Mouse (Mus musculus) intestine, postnatal 0 days (tissue): ENCODE data around the gene Slc38a3. TPM values are rescaled to one million over a fixed set of nuclear protein-coding genes. Genes with fewer than 3 reads are reported as not detected.
A peak's percentile ranks its signal among the peaks of the same experiment; 100 is the strongest.

Experiments used
- ATAC-seq: fragments of 200-750 bp; cut with Nextera tagmentation; 2 replicates; pipeline ENCODE4 v1.8.0; 2017; ENCODE audit warnings: mild to moderate bottlenecking, moderate TSS enrichment, moderate library complexity
- H3K27ac ChIP-seq: fragments of 300-500 bp; sonication (generic); 2 replicates; pipeline ENCODE4 v1.5.1; 2014; ENCODE audit warnings: mild to moderate bottlenecking, low read depth, low read length, moderate library complexity
- H3K27me3 ChIP-seq: fragments of 300-500 bp; sonication (generic); replicated peaks from 2 replicates; pipeline ENCODE4 v1.6.1; 2014; ENCODE audit warnings: low read length, mixed read lengths; ENCODE audit not compliant: control insufficient read depth, insufficient read depth
- H3K36me3 ChIP-seq: fragments of 300-500 bp; sonication (generic); 2 replicates; pipeline ENCODE4 v1.6.1; 2014; ENCODE audit warnings: mild to moderate bottlenecking, moderate library complexity; ENCODE audit not compliant: control insufficient read depth, insufficient read depth
- H3K4me1 ChIP-seq: fragments of 300-500 bp; sonication (generic); replicated peaks from 2 replicates; pipeline ENCODE4 v1.6.1; 2014; ENCODE audit warnings: antibody characterized with exemption, low read length, mixed read lengths; ENCODE audit not compliant: control insufficient read depth, insufficient read depth
- H3K4me2 ChIP-seq: fragments of 300-500 bp; sonication (generic); replicated peaks from 2 replicates; pipeline ENCODE4 v1.6.1; 2014; ENCODE audit warnings: low read depth, mild to moderate bottlenecking, moderate library complexity
- H3K4me3 ChIP-seq: fragments of 300-500 bp; sonication (generic); 2 replicates; pipeline ENCODE4 v1.5.1; 2014; ENCODE audit warnings: low read depth, low read length
- H3K9ac ChIP-seq: fragments of 300-500 bp; sonication (generic); 2 replicates; pipeline ENCODE4 v1.6.1; 2014; ENCODE audit warnings: mild to moderate bottlenecking, low read depth, low read length
- H3K9me3 ChIP-seq: fragments of 300-500 bp; sonication (generic); 2 replicates; pipeline ENCODE4 v1.6.1; 2016; ENCODE audit warnings: mixed run types; ENCODE audit not compliant: control insufficient read depth
- CTCF ChIP-seq: sonication (generic); IDR thresholded peaks from 2 replicates; pipeline ENCODE4 v1.5.1; 2016; ENCODE audit warnings: low read depth, mild to moderate bottlenecking, control low read depth, antibody characterized with exemption, moderate library complexity
- WGBS: fragments of 180-500 bp; shearing (Covaris S2); extraction: QIAGEN DNeasy Blood & Tissue Kit; methylation state at CpG from one replicate; pipeline ENCODE4 v1.1.7; 2014; 5-methylcytosine and 5-hydroxymethylcytosine counted together
- polyA plus RNA-seq: library from polyadenylated mRNA; unstranded; fragments of >200 nt; fragmentation: Nextera tagmentation; extraction: Ambion mirVana; gene quantifications from 2 replicates; pipeline ENCODE4 v1.2.1, GENCODE M21; 2015

The Slc38a3 gene
- polyA plus RNA-seq, 1 experiment from 2014 or later, result 15.5 TPM

- Histone ChIP-seq H3K36me3 (no peaks in the 10 kb centered on the region), H3K9me3 (no peaks in the 10 kb centered on the region), H3K4me2 (no peak overlapping the region), H3K4me3 (no peak overlapping the region), H3K27me3 (peaks cover 16% of the 10 kb centered on the region), H3K9ac (no peak overlapping the region), H3K27ac (no peak overlapping the region), H3K4me1 (peaks cover 14% of the 10 kb centered on the region)
- ATAC-seq, result no peak
- 85% methylated on average over 8 of the region's 8 CpGs for WGBS
- no peak for TF ChIP-seq CTCF
Measured at GRCm38 (mm10) chr9:107662342-107662741, 7.0 kb downstream of the Slc38a3 start.

- H3K4me2 ChIP-seq, result no peak overlapping the region
- H3K9me3 ChIP-seq, result no peaks in the 10 kb centered on the region
- no peak overlapping the region for H3K27ac ChIP-seq
- peaks cover 10% of the 10 kb centered on the region for H3K27me3 ChIP-seq
- no peak overlapping the region for H3K9ac ChIP-seq
- no peak for TF ChIP-seq CTCF
- H3K36me3 ChIP-seq, result no peaks in the 10 kb centered on the region
- 0 out of 2 replicates have a peak, but pooled peaks cover 6% of the 10 kb centered on the region for H3K4me1 ChIP-seq
- WGBS, result 76% methylated on average over 3 of the region's 3 CpGs
- no peak for ATAC-seq
- no peak overlapping the region for H3K4me3 ChIP-seq
Measured at GRCm38 (mm10) chr9:107660777-107661176, 8.6 kb downstream of the Slc38a3 start.

- WGBS, result 88% methylated on average over 3 of the region's 3 CpGs
- ATAC-seq, result no peak
- Histone ChIP-seq H3K9me3 (no peaks in the 10 kb centered on the region), H3K4me2 (no peak overlapping the region), H3K27ac (no peak overlapping the region), H3K4me1 (0 out of 2 replicates have a peak, but pooled peaks cover 6% of the 10 kb centered on the region), H3K27me3 (peaks cover 1% of the 10 kb centered on the region; the same call in 1 of the 2 replicates), H3K9ac (no peak overlapping the region), H3K4me3 (no peak overlapping the region), H3K36me3 (no peaks in the 10 kb centered on the region)
- TF ChIP-seq CTCF, result no peak
Measured at GRCm38 (mm10) chr9:107659961-107660360, 9.4 kb downstream of the Slc38a3 start.

- TF ChIP-seq CTCF, result no peak
- H3K27ac ChIP-seq, result no peak overlapping the region
Measured at GRCm38 (mm10) chr9:107659551-107659950, 9.8 kb downstream of the Slc38a3 start.

GRCm38 (mm10) chr9:107658096-107658495 is 11.2 kb downstream of the Slc38a3 start:
- no peak for TF ChIP-seq CTCF
- Histone ChIP-seq H3K9ac (no peak overlapping the region), H3K4me1 (0 out of 2 replicates have a peak, but pooled peaks cover 6% of the 10 kb centered on the region), H3K27me3 (no peaks in the 10 kb centered on the region), H3K4me2 (no peak overlapping the region), H3K27ac (no peak overlapping the region), H3K36me3 (no peaks in the 10 kb centered on the region), H3K9me3 (no peaks in the 10 kb centered on the region), H3K4me3 (no peak overlapping the region)
- no peak for ATAC-seq
- 82% methylated on average over 6 of the region's 6 CpGs for WGBS

More at GRCm38 (mm10) chr9:107659551-107659950, 9.8 kb downstream of the Slc38a3 start:
- Histone ChIP-seq H3K4me2 (no peak overlapping the region), H3K4me3 (no peak overlapping the region), H3K27me3 (no peaks in the 10 kb centered on the region), H3K36me3 (no peaks in the 10 kb centered on the region), H3K4me1 (0 out of 2 replicates have a peak, but pooled peaks cover 6% of the 10 kb centered on the region), H3K9ac (no peak overlapping the region), H3K9me3 (no peaks in the 10 kb centered on the region)
- 66% methylated on average over 10 of the region's 10 CpGs for WGBS
- no peak for ATAC-seq

GRCm38 (mm10) chr9:107657144-107657543 is 12.2 kb downstream of the Slc38a3 start:
- TF ChIP-seq CTCF, result no peak
- Histone ChIP-seq H3K9me3 (no peaks in the 10 kb centered on the region), H3K4me3 (no peak overlapping the region), H3K36me3 (no peaks in the 10 kb centered on the region), H3K4me2 (no peak overlapping the region), H3K27ac (no peak overlapping the region), H3K4me1 (0 out of 2 replicates have a peak, but pooled peaks cover 6% of the 10 kb centered on the region), H3K9ac (no peak overlapping the region), H3K27me3 (no peaks in the 10 kb centered on the region)
- 88% methylated on average over 5 of the region's 5 CpGs for WGBS
- no peak for ATAC-seq

GRCm38 (mm10) chr9:107654585-107654984 is 14.7 kb downstream of the Slc38a3 start:
- H3K4me1 ChIP-seq, result 0 out of 2 replicates have a peak, but pooled peaks cover 4% of the 10 kb centered on the region
- TF ChIP-seq CTCF, result no peak
- peak overlapping the region; percentile 76 for H3K27ac ChIP-seq
- no peaks in the 10 kb centered on the region for H3K9me3 ChIP-seq
- no peak overlapping the region for H3K4me2 ChIP-seq
- WGBS, result 34% methylated on average over 4 of the region's 4 CpGs
- no peaks in the 10 kb centered on the region for H3K27me3 ChIP-seq
- no peak overlapping the region for H3K9ac ChIP-seq
- H3K36me3 ChIP-seq, result no peaks in the 10 kb centered on the region; the same call in 1 of the 2 replicates
- peak; percentile 71 for ATAC-seq
- no peak overlapping the region for H3K4me3 ChIP-seq
